In genomic region chr10:95791427-95791804, GRCm38 (mm10) we compare ENCODE assay signal across 31 mouse cellular contexts. TPM values are rescaled to one million over a fixed set of nuclear protein-coding genes. Genes with fewer than 3 reads are reported as not detected.
DNase-seq lines count a peak whose midpoint lies in the region; ATAC-seq and TF ChIP-seq lines count a peak whose summit lies in the region.
"Had no signal": no experiment of that assay in that cellular context is flagged by ENCODE, and none has a peak within 500 bp of the region (broad histone marks: within the 10 kb centered on the region; RNA-seq: fewer than 3 reads in every experiment).

No protein-coding gene starts in this region.

- ATAC-seq in midbrain, embryonic 14.5 days (ENCODE audit: low FRiP score, low TSS enrichment), result no peak
- 0 out of 2 replicates have a peak, but pooled peaks have one; percentile 44 for ATAC-seq in embryonic facial prominence, embryonic 14.5 days (ENCODE audit: low read depth)
- peak; percentile 13; the same call in 1 of the 2 replicates for ATAC-seq in midbrain, postnatal 0 days (ENCODE audit: low FRiP score)
- ATAC-seq: intestine, embryonic 15.5 days had no signal

- TF ChIP-seq CTCF in gastrocnemius, adult 2 months (IDR thresholded peaks at IDR 0.05), result no peak
- TF ChIP-seq CTCF in midbrain, postnatal 0 days (IDR thresholded peaks at IDR 0.05), result no peak

- H3K27ac ChIP-seq in gastrocnemius, adult 2 months, result peak overlapping the region; percentile 78
- H3K27ac ChIP-seq in midbrain, embryonic 14.5 days (replicated peaks; ENCODE audit: low read depth, low read length), result peak overlapping the region; percentile 10; the same call in 1 of the 2 replicates
- H3K27ac ChIP-seq in midbrain, embryonic 10.5 days (replicated peaks), result no peak overlapping the region
- H3K27ac ChIP-seq in embryonic facial prominence, embryonic 14.5 days (replicated peaks; ENCODE audit: low read depth, low read length), result no peak overlapping the region
- H3K27ac ChIP-seq in midbrain, postnatal 0 days (ENCODE audit: low read depth, low read length), result no peak overlapping the region
- H3K27ac ChIP-seq: heart, embryonic 10.5 days; hindbrain, embryonic 12.5 days; intestine, embryonic 15.5 days; left cerebral cortex, adult 2 months; liver, embryonic 13.5 days had no signal

- H3K9ac ChIP-seq in midbrain, embryonic 14.5 days (replicated peaks; ENCODE audit: low read length), result no peak overlapping the region
- no peak overlapping the region for H3K9ac ChIP-seq in embryonic facial prominence, embryonic 14.5 days (ENCODE audit: low read depth, low read length)
- no peak overlapping the region for H3K9ac ChIP-seq in midbrain, postnatal 0 days (replicated peaks; ENCODE audit: low read length, poor library complexity, severe bottlenecking)
- H3K9ac ChIP-seq: embryonic facial prominence, embryonic 15.5 days; hindbrain, embryonic 12.5 days; intestine, embryonic 15.5 days; liver, embryonic 13.5 days had no signal

- 69% methylated on average over 8 of the region's 8 CpGs for WGBS in midbrain, embryonic 14.5 days
- WGBS in midbrain, embryonic 10.5 days, result 90% methylated on average over 8 of the region's 8 CpGs
- WGBS in embryonic facial prominence, embryonic 14.5 days, result 70% methylated on average over 8 of the region's 8 CpGs
- WGBS in midbrain, postnatal 0 days, result 67% methylated on average over 8 of the region's 8 CpGs

- no peaks in the 10 kb centered on the region for H3K36me3 ChIP-seq in midbrain, embryonic 14.5 days (ENCODE audit: control insufficient read depth, insufficient read depth, low read length)
- no peaks in the 10 kb centered on the region for H3K36me3 ChIP-seq in midbrain, embryonic 10.5 days
- H3K36me3 ChIP-seq in embryonic facial prominence, embryonic 14.5 days (ENCODE audit: control insufficient read depth, insufficient read depth, low read length), result no peaks in the 10 kb centered on the region
- H3K36me3 ChIP-seq in midbrain, postnatal 0 days (ENCODE audit: insufficient read depth, low read length), result no peaks in the 10 kb centered on the region
- H3K36me3 ChIP-seq: embryonic facial prominence, embryonic 15.5 days; heart, embryonic 10.5 days; hindbrain, embryonic 12.5 days; intestine, embryonic 15.5 days; liver, embryonic 13.5 days had no signal

- H3K4me1 ChIP-seq in midbrain, embryonic 14.5 days (ENCODE audit: control insufficient read depth, insufficient read depth, low read length), result no peaks in the 10 kb centered on the region
- H3K4me1 ChIP-seq in midbrain, embryonic 10.5 days, result no peaks in the 10 kb centered on the region
- H3K4me1 ChIP-seq in embryonic facial prominence, embryonic 14.5 days (ENCODE audit: control insufficient read depth, insufficient read depth, low read length), result no peaks in the 10 kb centered on the region
- no peaks in the 10 kb centered on the region for H3K4me1 ChIP-seq in midbrain, postnatal 0 days (ENCODE audit: insufficient read depth, low read length)
- H3K4me1 ChIP-seq: embryonic facial prominence, embryonic 15.5 days; heart, embryonic 10.5 days; hindbrain, embryonic 12.5 days; intestine, embryonic 15.5 days; liver, embryonic 13.5 days had no signal

- no peak overlapping the region for H3K4me3 ChIP-seq in gastrocnemius, adult 2 months
- no peak overlapping the region for H3K4me3 ChIP-seq in midbrain, embryonic 14.5 days (replicated peaks; ENCODE audit: low read depth, low read length)
- H3K4me3 ChIP-seq in midbrain, embryonic 10.5 days, result no peak overlapping the region
- no peak overlapping the region for H3K4me3 ChIP-seq in embryonic facial prominence, embryonic 14.5 days (ENCODE audit: low read depth, low read length)
- H3K4me3 ChIP-seq in midbrain, postnatal 0 days (ENCODE audit: low read depth, low read length), result no peak overlapping the region
- H3K4me3 ChIP-seq: embryonic facial prominence, embryonic 15.5 days; heart, embryonic 10.5 days; hindbrain, embryonic 12.5 days; intestine, embryonic 15.5 days; left cerebral cortex, adult 2 months; liver, embryonic 13.5 days had no signal

- intact Hi-C loops in gastrocnemius, adult 2 months (cut with DNase I), result no loop called here
- intact Hi-C loops in gastrocnemius, postnatal 36 days (cut with DNase I), result no loop called here

- H3K4me2 ChIP-seq in midbrain, embryonic 14.5 days (ENCODE audit: low read length), result no peak overlapping the region; the same call in 1 of the 2 replicates
- H3K4me2 ChIP-seq in embryonic facial prominence, embryonic 14.5 days (ENCODE audit: low read depth, low read length), result no peak overlapping the region
- no peak overlapping the region for H3K4me2 ChIP-seq in midbrain, postnatal 0 days (ENCODE audit: low read depth, low read length, poor library complexity, severe bottlenecking)
- H3K4me2 ChIP-seq: embryonic facial prominence, embryonic 15.5 days; hindbrain, embryonic 12.5 days; intestine, embryonic 15.5 days; liver, embryonic 13.5 days had no signal

- DNase-seq in gastrocnemius, adult 2 months, result no peak
- no peak for DNase-seq in gastrocnemius, postnatal 36 days
- peak; percentile 33 for DNase-seq in midbrain, embryonic 14.5 days
- DNase-seq in midbrain, embryonic 10.5 days (ENCODE audit: low spot score), result no peak
- DNase-seq in embryonic facial prominence, embryonic 14.5 days (ENCODE audit: low spot score), result peak; percentile 30
- DNase-seq in midbrain, postnatal 0 days (ENCODE audit: low spot score), result peak; percentile 17
- no peak for DNase-seq in urinary bladder, postnatal 14 days (ENCODE audit: low spot score)
- DNase-seq: adrenal gland, adult 2 months; B cell, adult 2 months; kidney, adult 8-10 months; kidney, postnatal 10 days; liver, embryonic 13.5 days; lung, adult 2 months; lung, postnatal 14 days; right cerebral cortex, postnatal 25 days; spleen, adult 18-20 months had no signal

- no peaks in the 10 kb centered on the region for H3K27me3 ChIP-seq in midbrain, embryonic 14.5 days (ENCODE audit: control insufficient read depth, insufficient read depth, low read length)
- no peaks in the 10 kb centered on the region for H3K27me3 ChIP-seq in midbrain, embryonic 10.5 days (ENCODE audit: low read depth, poor library complexity, severe bottlenecking)
- no peaks in the 10 kb centered on the region for H3K27me3 ChIP-seq in embryonic facial prominence, embryonic 14.5 days (replicated peaks; ENCODE audit: control insufficient read depth, insufficient read depth, low read length)
- H3K27me3 ChIP-seq in midbrain, postnatal 0 days (ENCODE audit: insufficient read depth, low read length), result no peaks in the 10 kb centered on the region
- H3K27me3 ChIP-seq: embryonic facial prominence, embryonic 15.5 days; hindbrain, embryonic 12.5 days; intestine, embryonic 15.5 days; liver, embryonic 13.5 days had no signal

- H3K9me3 ChIP-seq in midbrain, embryonic 14.5 days (ENCODE audit: control insufficient read depth, low read length), result no peaks in the 10 kb centered on the region
- no peaks in the 10 kb centered on the region for H3K9me3 ChIP-seq in midbrain, embryonic 10.5 days (replicated peaks)
- no peaks in the 10 kb centered on the region for H3K9me3 ChIP-seq in embryonic facial prominence, embryonic 14.5 days (ENCODE audit: control insufficient read depth, low read length)
- H3K9me3 ChIP-seq in midbrain, postnatal 0 days (ENCODE audit: low read length), result no peaks in the 10 kb centered on the region
- H3K9me3 ChIP-seq: embryonic facial prominence, embryonic 15.5 days; heart, embryonic 10.5 days; hindbrain, embryonic 12.5 days; intestine, embryonic 15.5 days; liver, embryonic 13.5 days had no signal

RNA-seq across cellular contexts. Expression of gene Gm33543, which starts 51.3 kb away (rescaled TPM):
- total RNA-seq in gastrocnemius, adult 2 months (2021), result 1 to 10 TPM in 1 of 2 experiments, under 1 TPM in 1; 0.66 to 1.4 TPM
- total RNA-seq in gastrocnemius, postnatal 36 days (2021), result 1 to 10 TPM in 1 of 2 experiments, under 1 TPM in 1; 0.42 to 1.4 TPM
- polyA plus RNA-seq in midbrain, embryonic 14.5 days (2014; fragmentation: Nextera tagmentation; extraction: Ambion mirVana), result not detected in 2 replicates
- polyA plus RNA-seq in midbrain, embryonic 10.5 days (2016; fragmentation: Nextera tagmentation; extraction: Ambion mirVana), result not detected in 2 replicates
- polyA plus RNA-seq in embryonic facial prominence, embryonic 14.5 days (2014; fragmentation: Nextera tagmentation; extraction: Ambion mirVana), result not detected in 2 replicates
- not detected in 2 replicates for total RNA-seq in midbrain, postnatal 0 days (2014; rRNA removed)
- polyA plus RNA-seq in midbrain, postnatal 0 days (2015; fragmentation: Nextera tagmentation; extraction: Ambion mirVana), result 0.11 TPM in 2 replicates
- total RNA-seq: adrenal gland, adult 2 months; gastrocnemius, postnatal 4 days; layer of hippocampus, postnatal 10 days; left cerebral cortex, adult 2 months; megakaryocyte progenitor cell, adult 5-6 weeks; MEL; monocyte, adult 5-6 weeks had no signal
- polyA plus RNA-seq: adrenal gland, adult 2 months; cerebellum, adult 2 months; heart, embryonic 10.5 days; heart, embryonic 16.5 days; hindbrain, embryonic 12.5 days; intestine, embryonic 15.5 days; limb, embryonic 14.5 days; liver, embryonic 13.5 days; neural tube, embryonic 11.5 days; urinary bladder, adult 2 months had no signal

Comparison
In these comparisons a context has a peak if more than half of its experiments do, and no peak if none do; other contexts are left out.
1. DNase-seq: peak in midbrain, embryonic 14.5 days (single experiment), embryonic facial prominence, embryonic 14.5 days (single experiment) and midbrain, postnatal 0 days (single experiment); none in gastrocnemius, adult 2 months (single experiment), gastrocnemius, postnatal 36 days (0 of 2), midbrain, embryonic 10.5 days (single experiment) and urinary bladder, postnatal 14 days (single experiment).
2. H3K27ac ChIP-seq: peak in gastrocnemius, adult 2 months (single experiment) and midbrain, embryonic 14.5 days (single experiment); none in midbrain, embryonic 10.5 days (single experiment), embryonic facial prominence, embryonic 14.5 days (single experiment) and midbrain, postnatal 0 days (single experiment).